In the genomic region with DNA sequence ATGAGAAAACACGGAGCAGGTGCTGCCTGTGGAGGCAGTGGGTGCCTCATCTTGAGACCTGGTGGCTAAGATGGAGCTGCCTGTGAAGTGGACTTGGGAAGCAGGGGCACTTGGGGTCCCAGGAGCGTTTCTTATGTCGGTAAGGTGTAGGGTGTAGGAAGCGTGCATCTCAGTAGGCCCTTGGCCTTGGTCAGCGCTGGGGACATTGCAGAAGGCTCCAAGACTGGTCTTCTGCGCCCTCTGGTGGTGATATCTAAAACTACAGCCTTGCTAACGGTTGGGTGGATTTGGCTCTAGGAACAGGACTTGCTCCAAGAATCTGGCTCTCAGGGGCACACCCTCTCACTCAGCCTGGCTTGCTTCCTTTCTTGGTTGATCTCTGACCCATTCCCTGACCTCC, we compare ENCODE assay signal across 8 mouse cellular contexts. TPM values are rescaled to one million over a fixed set of nuclear protein-coding genes. Genes with fewer than 3 reads are reported as not detected.
DNase-seq lines count a peak whose midpoint lies in the region; ATAC-seq and TF ChIP-seq lines count a peak whose summit lies in the region.

No protein-coding gene starts in this region.

- H3K36me3 ChIP-seq in forebrain, embryonic 15.5 days, result peaks cover 12% of the 10 kb centered on the region; the same call in 1 of the 2 replicates
- H3K36me3 ChIP-seq in lung, embryonic 14.5 days (ENCODE audit: insufficient read depth), result peaks cover 32% of the 10 kb centered on the region

- H3K27me3 ChIP-seq in forebrain, embryonic 15.5 days, result no peaks in the 10 kb centered on the region
- H3K27me3 ChIP-seq in lung, embryonic 14.5 days (ENCODE audit: insufficient read depth, low read length), result no peaks in the 10 kb centered on the region

- H3K27ac ChIP-seq in forebrain, embryonic 15.5 days (replicated peaks), result no peak overlapping the region
- H3K27ac ChIP-seq in lung, embryonic 14.5 days (ENCODE audit: low read depth), result no peak overlapping the region

- DNase-seq in ES-CJ7 (ENCODE audit: low read depth, low spot score), result peak; percentile 72
- peak; percentile 78 for DNase-seq in cerebellum, adult 11-12 months
- peak; percentile 88 to 89 for DNase-seq in heart, postnatal 36 days
- peak; percentile 75 to 90 for DNase-seq in layer of hippocampus, adult 18-20 months (ENCODE audit: low spot score in 2 of 2)
- DNase-seq in lung, embryonic 14.5 days, result peak; percentile 96
- DNase-seq in testis, postnatal 14 days (ENCODE audit: low spot score), result peak; percentile 73

- H3K4me1 ChIP-seq in forebrain, embryonic 15.5 days, result peaks cover 9% of the 10 kb centered on the region
- H3K4me1 ChIP-seq in lung, embryonic 14.5 days (ENCODE audit: insufficient read depth), result peaks cover 7% of the 10 kb centered on the region; the same call in 1 of the 2 replicates

- 4% methylated on average over 7 of the region's 7 CpGs for WGBS in forebrain, embryonic 15.5 days
- 2% methylated on average over 7 of the region's 7 CpGs for WGBS in lung, embryonic 14.5 days

- H3K9ac ChIP-seq in forebrain, embryonic 15.5 days (replicated peaks), result no peak overlapping the region
- no peak overlapping the region for H3K9ac ChIP-seq in lung, embryonic 14.5 days

- intact Hi-C loops in heart, postnatal 36 days (cut with DNase I), result loop anchor here (1.0 to 10.0 kb wide), 3 partner anchors 91 to 535 kb away; a partner anchor contains a TSS

- H3K4me3 ChIP-seq in forebrain, embryonic 15.5 days, result no peak overlapping the region
- H3K4me3 ChIP-seq in lung, embryonic 14.5 days (ENCODE audit: low read depth, low read length), result no peak overlapping the region

- peak overlapping the region; percentile 36 for H3K4me2 ChIP-seq in forebrain, embryonic 15.5 days (replicated peaks)
- H3K4me2 ChIP-seq in lung, embryonic 14.5 days, result peak overlapping the region; percentile 47

- H3K9me3 ChIP-seq in forebrain, embryonic 15.5 days, result no peaks in the 10 kb centered on the region
- H3K9me3 ChIP-seq in lung, embryonic 14.5 days (ENCODE audit: low read depth, low read length), result no peaks in the 10 kb centered on the region

- peak; percentile 99 for TF ChIP-seq CTCF in lung, embryonic 14.5 days (IDR thresholded peaks at IDR 0.05; ENCODE audit: low read depth)

- ATAC-seq in forebrain, embryonic 15.5 days (replicated peaks), result peak; percentile 82
- peak; percentile 83 for ATAC-seq in lung, embryonic 14.5 days (ENCODE audit: insufficient read depth)
- ATAC-seq in neutrophil, adult 5-6 weeks (ENCODE audit: extremely low read depth, insufficient number of reproducible peaks, low FRiP score, poor library complexity, severe bottlenecking), result peak; percentile 68

RNA-seq across cellular contexts. Expression of a gene that starts 9.7 kb away (rescaled TPM):
- polyA plus RNA-seq in forebrain, embryonic 15.5 days (2015; fragmentation: Nextera tagmentation; extraction: Ambion mirVana), result 23.6 and 26.8 TPM in 2 replicates
- 100 to 1,000 TPM; 528 to 541 TPM for total RNA-seq in heart, postnatal 36 days (2021)
- total RNA-seq in layer of hippocampus, adult 18-20 months (2021), result 100 to 1,000 TPM; 129 to 132 TPM
- polyA plus RNA-seq in lung, embryonic 14.5 days (2014; fragmentation: Nextera tagmentation; extraction: Ambion mirVana), result 16.7 and 19.7 TPM in 2 replicates
- 33.5 and 38.6 TPM in 2 replicates for total RNA-seq in neutrophil, adult 5-6 weeks (2017)

RNA-seq across cellular contexts. Expression of a gene that starts 25.0 kb away (rescaled TPM):
- 22.5 and 24.2 TPM in 2 replicates for polyA plus RNA-seq in forebrain, embryonic 15.5 days (2015; fragmentation: Nextera tagmentation; extraction: Ambion mirVana)
- total RNA-seq in heart, postnatal 36 days (2021), result 10 to 100 TPM in 1 of 2 experiments, 1 to 10 TPM in 1; 9.9 to 10.7 TPM
- 10 to 100 TPM; 19.7 to 20.5 TPM for total RNA-seq in layer of hippocampus, adult 18-20 months (2021)
- polyA plus RNA-seq in lung, embryonic 14.5 days (2014; fragmentation: Nextera tagmentation; extraction: Ambion mirVana), result 20.8 and 21.8 TPM in 2 replicates
- total RNA-seq in neutrophil, adult 5-6 weeks (2017), result 10.6 and 10.7 TPM in 2 replicates
